Mouse (Mus musculus): Measurements from ENCODE around the gene Ncan.

The Ncan gene

DNA sequence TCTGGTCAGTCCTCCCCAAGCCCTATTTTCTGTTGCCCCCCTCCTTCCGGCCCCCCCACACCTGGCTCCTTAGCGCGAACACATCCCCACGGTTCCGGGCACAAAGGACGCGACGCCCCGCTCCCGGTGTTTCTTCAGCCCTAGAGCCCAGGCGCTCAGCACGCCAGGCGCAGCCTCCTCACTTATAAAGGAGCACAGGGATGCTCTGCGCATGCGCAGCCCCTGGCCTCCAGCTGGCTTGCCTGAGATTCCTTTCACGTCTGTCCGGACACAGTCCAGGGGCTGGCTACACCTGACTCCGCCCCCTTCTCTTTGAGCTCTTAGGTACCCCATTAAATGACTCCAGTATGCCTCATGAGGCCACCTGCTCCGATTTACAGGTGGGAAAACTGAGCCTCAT lies at the start of gene Ncan:
Gene Ncan (minus strand): TSS at position 207 of the 400 bp plus-strand sequence.
- DNase-seq, result peak; percentile 79

DNA sequence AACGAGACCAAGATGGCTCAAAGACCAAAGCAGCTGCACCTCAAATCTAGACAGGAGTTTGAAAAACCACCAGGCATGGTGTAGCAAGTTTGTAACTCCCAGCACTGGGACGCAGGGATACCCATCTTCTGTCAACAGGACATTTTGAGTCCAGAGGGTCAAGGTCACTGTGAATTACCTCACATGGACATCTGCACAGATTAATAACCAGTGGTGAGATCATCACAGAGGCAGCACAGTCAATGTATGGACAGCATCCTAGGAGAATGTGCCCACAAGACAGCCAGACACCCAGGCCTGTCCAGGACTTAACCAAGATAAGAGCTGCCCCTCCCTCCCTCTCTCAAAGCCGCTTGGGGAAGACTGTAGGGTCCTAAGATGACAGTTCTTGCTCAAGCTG lies 49.4 kb upstream of the Ncan start:
- no peak for DNase-seq

- peak; percentile 63 for DNase-seq
Observed at GRCm38 (mm10) chr8:70166504-70167110, 45.9 kb upstream of the Ncan start.

DNA sequence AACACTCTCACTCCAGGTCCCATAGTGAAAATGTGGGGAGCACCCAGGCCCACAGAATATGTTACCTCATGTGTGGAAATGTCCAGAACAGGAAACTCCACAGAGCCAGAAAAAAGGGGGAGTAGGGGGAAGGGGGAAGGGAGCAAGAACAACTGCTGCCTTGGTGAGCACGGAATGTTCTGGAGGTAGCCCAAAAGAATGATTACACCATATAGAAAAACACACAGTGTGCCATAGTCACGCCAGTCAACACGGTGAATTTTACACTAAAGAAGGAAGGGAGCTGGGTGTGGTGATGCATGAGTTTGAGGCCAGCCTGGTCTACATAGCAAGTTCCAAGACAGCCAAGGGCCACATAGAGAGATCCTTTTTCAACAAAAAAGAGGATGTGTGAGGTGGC lies 42.6 kb upstream of the Ncan start:
- DNase-seq, result no peak

- no peak for DNase-seq
Observed at GRCm38 (mm10) chr8:70160015-70160414, 39.3 kb upstream of the Ncan start.

- DNase-seq, result no peak
Observed at GRCm38 (mm10) chr8:70159211-70159610, 38.5 kb upstream of the Ncan start.

DNA sequence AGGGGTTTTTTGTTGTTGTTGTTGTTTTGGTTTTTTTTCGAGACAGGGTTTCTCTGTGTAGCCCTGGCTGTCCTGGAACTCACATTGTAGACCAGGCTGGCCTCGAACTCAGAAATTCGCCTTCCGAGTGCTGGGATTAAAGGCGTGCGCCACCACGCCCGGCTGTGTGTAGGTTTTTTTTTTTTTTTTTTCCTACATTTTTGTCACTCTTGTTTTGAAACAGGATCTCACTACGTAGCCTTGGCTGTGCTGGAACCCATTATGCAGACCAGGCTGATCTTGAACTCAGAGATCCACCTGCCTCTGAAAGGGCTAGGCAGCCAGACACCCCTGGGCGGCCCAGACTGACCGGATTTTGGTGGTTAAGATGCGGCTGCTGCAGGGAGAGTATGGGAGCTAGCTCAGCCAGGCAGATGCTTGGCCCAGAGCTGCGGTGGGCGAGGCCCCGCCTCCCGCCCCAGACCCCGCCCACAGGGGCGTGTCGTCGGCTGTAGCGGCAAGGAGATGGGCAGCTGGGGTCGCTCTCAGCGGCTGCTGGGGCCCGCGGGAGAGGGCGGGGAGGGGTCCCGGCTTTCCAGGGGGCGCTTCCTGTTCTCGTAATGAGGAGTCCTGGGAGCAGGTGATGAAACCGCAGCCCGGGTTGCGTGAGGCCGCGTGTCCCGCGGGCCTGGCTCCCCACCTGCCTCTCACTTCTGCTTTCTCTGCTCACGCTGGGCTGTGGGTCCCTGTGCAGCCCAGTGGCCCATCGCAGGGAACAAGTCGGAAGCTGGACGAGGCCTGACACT lies 37.6 kb upstream of the Ncan start:
- DNase-seq, result peak; percentile 85

- no peak for DNase-seq
Observed at GRCm38 (mm10) chr8:70157240-70157800, 36.6 kb upstream of the Ncan start.

DNA sequence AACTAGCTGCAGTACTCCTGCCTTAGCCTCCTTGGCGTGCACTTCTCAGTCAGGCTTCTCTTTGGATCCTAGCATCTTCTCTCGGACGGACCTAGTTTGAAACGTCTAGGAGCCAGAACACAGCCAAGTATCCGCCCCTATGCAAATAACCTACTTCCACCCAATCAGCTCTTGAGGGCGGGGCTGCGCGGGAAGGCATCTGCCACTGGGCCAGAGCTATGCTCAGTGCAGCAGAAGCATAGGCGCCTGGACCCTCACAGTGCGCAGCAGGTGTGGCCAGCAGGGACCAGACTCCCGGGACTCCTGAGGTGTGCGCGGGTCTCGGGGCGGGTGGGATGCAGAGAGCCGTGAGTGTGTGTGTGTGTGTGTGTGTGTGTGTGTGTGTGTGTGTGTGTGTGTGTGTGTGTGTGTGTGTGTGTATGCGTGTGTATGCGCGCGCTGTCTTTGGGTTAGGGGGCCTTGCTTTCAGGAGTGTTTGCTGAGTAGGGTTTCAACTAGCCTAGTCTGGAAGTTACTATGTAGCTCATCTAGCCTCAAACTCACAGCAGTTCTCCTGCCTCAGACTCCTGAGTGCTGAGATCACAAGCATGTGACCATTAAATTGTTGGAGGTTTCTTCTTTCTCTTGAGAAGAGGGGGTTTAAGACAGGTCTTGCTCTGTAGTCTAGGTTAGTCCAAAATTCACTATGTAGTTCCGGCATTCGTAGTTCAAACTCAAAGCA lies 32.0 kb upstream of the Ncan start:
- DNase-seq, result peak; percentile 87

- no peak for DNase-seq
Observed at GRCm38 (mm10) chr8:70150158-70150557, 29.5 kb upstream of the Ncan start.

GRCm38 (mm10) chr8:70147678-70148607 lies 27.3 kb upstream of the Ncan start:
- DNase-seq, result no peak

DNA sequence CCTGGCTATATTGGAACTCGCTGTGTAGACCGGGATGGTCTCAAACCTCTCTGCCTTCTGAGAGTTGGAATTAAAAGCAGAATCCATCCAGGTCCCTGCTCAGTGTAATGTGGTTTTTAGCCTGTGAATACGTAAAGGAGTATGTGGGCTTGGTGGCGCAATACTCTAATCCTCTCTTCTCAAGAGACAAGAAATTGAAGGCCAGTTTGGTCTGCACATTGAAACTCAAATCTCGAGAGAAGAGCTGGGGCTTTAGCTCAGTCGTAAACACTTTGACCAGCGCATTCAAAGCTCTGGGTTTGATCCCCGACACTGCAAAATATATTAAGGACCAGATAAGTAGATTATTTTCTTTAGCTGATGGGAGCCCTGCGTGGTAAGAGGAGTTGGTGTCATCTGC lies 19.3 kb upstream of the Ncan start:
- no peak for DNase-seq

GRCm38 (mm10) chr8:70139026-70139857 lies 18.6 kb upstream of the Ncan start, which contains the start of the genes Rfxank, Borcs8 and Mef2b:
Gene Rfxank (minus strand): TSS chr8:70139154.
Gene Borcs8 (plus strand): TSS chr8:70139499.
Gene Mef2b (plus strand): TSS chr8:70139711.
- peak; percentile 100 for DNase-seq

- DNase-seq, result no peak
Observed at GRCm38 (mm10) chr8:70137890-70138289, 17.2 kb upstream of the Ncan start.

DNA sequence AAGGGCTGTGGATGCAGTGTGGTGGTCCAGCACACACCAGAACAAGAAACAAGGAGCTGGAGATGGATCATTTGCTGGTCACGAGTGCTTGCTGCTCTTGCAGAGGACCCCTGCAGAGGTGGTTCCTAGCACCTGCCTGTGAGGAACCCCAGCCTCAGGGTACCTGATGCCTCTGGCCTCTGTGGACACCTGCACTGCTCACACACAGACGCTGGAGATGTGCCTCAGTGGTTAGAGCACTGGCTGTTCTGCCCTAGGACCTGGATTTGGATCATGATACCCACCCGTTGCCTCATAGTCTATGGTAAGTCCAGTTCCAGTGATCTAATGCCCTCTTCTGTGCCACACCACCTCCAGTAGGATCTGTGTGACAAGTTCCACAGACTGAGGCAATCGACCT lies 15.9 kb upstream of the Ncan start:
- no peak for DNase-seq

DNA sequence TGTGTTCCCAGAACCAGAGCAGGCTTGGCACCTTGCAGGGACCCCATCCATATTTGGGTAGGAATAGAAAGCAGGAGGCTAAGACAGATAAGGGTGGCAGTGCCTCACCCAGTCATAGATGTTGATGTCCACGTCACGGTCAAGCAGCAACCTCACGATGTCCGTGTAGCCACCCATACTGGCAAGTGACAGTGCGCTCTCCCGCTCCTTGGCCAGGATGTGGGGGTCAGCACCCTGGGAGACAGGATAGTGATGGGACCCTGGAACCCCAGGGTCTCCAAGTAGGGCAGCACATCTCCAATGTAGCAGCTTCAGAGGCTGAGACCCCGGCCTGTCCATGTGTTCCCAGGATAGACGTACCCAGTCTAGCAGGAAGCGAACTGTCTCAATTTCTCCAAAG lies 14.3 kb upstream of the Ncan start:
- no peak for DNase-seq

GRCm38 (mm10) chr8:70134086-70134485 lies 13.4 kb upstream of the Ncan start:
- no peak for DNase-seq

- DNase-seq, result peak; percentile 89
Observed at GRCm38 (mm10) chr8:70131166-70131883, 10.7 kb upstream of the Ncan start, which contains the start of gene Nr2c2ap. Gene Nr2c2ap (plus strand): TSS chr8:70131333.

GRCm38 (mm10) chr8:70130066-70130465 lies 9.4 kb upstream of the Ncan start:
- no peak for DNase-seq

DNA sequence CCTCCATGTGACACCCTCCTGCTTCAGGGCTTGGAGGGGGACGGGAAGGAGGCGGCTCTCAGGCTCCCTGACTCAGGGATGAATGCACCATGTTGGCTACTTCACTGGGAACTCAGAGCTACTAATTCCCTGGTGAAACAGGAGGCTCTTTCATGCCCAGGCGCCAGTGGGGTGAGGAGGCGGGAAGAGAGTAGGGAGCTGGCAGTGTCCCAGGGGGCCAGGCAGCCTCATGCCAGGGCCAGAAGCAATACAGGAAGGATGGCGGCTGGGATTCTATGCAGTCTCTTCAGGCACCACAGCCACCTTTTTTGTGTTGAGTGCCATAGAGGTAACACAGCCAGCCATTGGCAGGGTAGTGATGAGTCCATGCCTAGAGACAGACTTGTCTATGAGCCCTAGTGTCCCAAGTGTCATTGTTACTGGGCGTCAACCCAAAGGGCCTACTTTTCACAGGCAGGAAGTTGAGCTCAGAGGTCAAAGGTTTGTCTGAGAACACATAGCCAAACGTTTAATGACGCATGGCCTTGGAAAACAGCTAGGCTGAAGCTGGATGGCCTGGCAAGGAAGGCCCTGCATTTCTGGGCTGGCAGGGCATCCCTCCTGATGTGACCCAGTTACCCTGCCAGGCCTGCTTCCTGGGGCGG lies 8.8 kb upstream of the Ncan start:
- peak; percentile 25 for DNase-seq
